Mouse (Mus musculus) cerebellum, postnatal 25 days (tissue): ENCODE measurements around the gene Nanog.
A peak's percentile ranks its signal among the peaks of the same experiment; 100 is the strongest.

ENCODE experiments used
- DNase-seq, 2 experiments: peaks; one replicate each; pipeline ENCODE4 v3.0.0; 2021; ENCODE audit warnings: mixed read lengths in 2 of 2

Nanog gene

DNA sequence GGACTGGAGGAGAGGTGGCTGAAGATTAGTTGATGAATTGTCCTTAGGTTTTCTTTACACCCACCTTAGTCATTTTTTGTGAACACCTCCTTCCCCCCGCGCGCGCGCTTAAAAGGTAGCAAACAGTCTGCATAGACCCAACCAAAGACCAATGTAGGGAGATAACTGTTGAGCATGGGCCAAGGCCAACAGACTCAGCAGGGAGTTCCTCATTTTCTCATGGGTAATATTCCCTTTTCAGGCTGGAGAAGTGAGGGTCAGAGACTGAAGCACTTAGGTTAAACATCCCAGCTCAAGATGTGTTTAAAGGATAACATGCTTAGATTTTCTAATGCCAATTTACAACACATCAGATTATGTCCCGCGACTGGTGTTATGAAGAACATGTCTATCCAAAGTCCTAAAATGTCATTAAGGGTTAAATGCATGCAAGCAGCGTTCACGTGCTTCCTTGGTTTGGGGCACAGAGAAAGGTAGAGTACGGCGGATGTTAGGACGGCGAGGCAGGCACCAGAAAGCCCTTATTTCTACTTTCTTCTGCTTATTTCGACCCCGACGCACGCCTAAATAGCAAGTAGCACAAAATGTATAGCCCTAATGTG is 56.7 kb downstream of the Nanog start:
- DNase-seq, result peak in 1 of 2 experiments; percentile 37
